Mouse (Mus musculus): ENCODE data around the gene Ptpn1. TPM values are rescaled to one million over a fixed set of nuclear protein-coding genes. Genes with fewer than 3 reads are reported as not detected.

Ptpn1 gene
- polyA plus RNA-seq, 1 experiment = 37.2 TPM

- H3K27ac ChIP-seq (ENCODE audit: insufficient read depth, low read length) = no peak overlapping the region
- H3K4me1 ChIP-seq (ENCODE audit: control insufficient read depth, insufficient read depth, low read length) = no peaks in the 10 kb centered on the region
- TF ChIP-seq CTCF (IDR thresholded peaks at IDR 0.05; ENCODE audit: extremely low read depth, insufficient read depth, low read length) (no peak), POLR2A (IDR thresholded peaks at IDR 0.05; ENCODE audit: extremely low read depth, insufficient read depth, low read length) (no peak)
- H3K4me3 ChIP-seq (ENCODE audit: insufficient read depth, low read length) = no peak overlapping the region
Observed at GRCm38 (mm10) chr2:167978271-167978670, 46.4 kb downstream of the Ptpn1 start.

- H3K27ac ChIP-seq (ENCODE audit: insufficient read depth, low read length) = no peak overlapping the region
- H3K4me3 ChIP-seq (ENCODE audit: insufficient read depth, low read length) = no peak overlapping the region
- no peak for TF ChIP-seq CTCF (IDR thresholded peaks at IDR 0.05; ENCODE audit: extremely low read depth, insufficient read depth, low read length)
- no peak for TF ChIP-seq POLR2A (IDR thresholded peaks at IDR 0.05; ENCODE audit: extremely low read depth, insufficient read depth, low read length)
- no peaks in the 10 kb centered on the region for H3K4me1 ChIP-seq (ENCODE audit: control insufficient read depth, insufficient read depth, low read length)
Observed at GRCm38 (mm10) chr2:167980391-167980790, 48.5 kb downstream of the Ptpn1 start.

- Histone ChIP-seq H3K4me1 (ENCODE audit: control insufficient read depth, insufficient read depth, low read length) (no peaks in the 10 kb centered on the region), H3K27ac (ENCODE audit: insufficient read depth, low read length) (no peak overlapping the region), H3K4me3 (ENCODE audit: insufficient read depth, low read length) (no peak overlapping the region)
- TF ChIP-seq CTCF (IDR thresholded peaks at IDR 0.05; ENCODE audit: extremely low read depth, insufficient read depth, low read length) = 0 out of 2 replicates have a peak, but pooled peaks have one; percentile 16
- TF ChIP-seq POLR2A (IDR thresholded peaks at IDR 0.05; ENCODE audit: extremely low read depth, insufficient read depth, low read length) = no peak
Observed at GRCm38 (mm10) chr2:167982646-167983045, 50.8 kb downstream of the Ptpn1 start.

- H3K27ac ChIP-seq (ENCODE audit: insufficient read depth, low read length) = no peak overlapping the region
- no peak for TF ChIP-seq POLR2A (IDR thresholded peaks at IDR 0.05; ENCODE audit: extremely low read depth, insufficient read depth, low read length)
- TF ChIP-seq CTCF (IDR thresholded peaks at IDR 0.05; ENCODE audit: extremely low read depth, insufficient read depth, low read length) = no peak
- H3K4me3 ChIP-seq (ENCODE audit: insufficient read depth, low read length) = no peak overlapping the region
- no peaks in the 10 kb centered on the region for H3K4me1 ChIP-seq (ENCODE audit: control insufficient read depth, insufficient read depth, low read length)
Observed at GRCm38 (mm10) chr2:167984371-167984770, 52.5 kb downstream of the Ptpn1 start.

- H3K4me3 ChIP-seq (ENCODE audit: insufficient read depth, low read length) = no peak overlapping the region
- TF ChIP-seq POLR2A (IDR thresholded peaks at IDR 0.05; ENCODE audit: extremely low read depth, insufficient read depth, low read length) = no peak
- TF ChIP-seq CTCF (IDR thresholded peaks at IDR 0.05; ENCODE audit: extremely low read depth, insufficient read depth, low read length) = peak; percentile 33; the same call in 1 of the 2 replicates
- no peaks in the 10 kb centered on the region for H3K4me1 ChIP-seq (ENCODE audit: control insufficient read depth, insufficient read depth, low read length)
- no peak overlapping the region for H3K27ac ChIP-seq (ENCODE audit: insufficient read depth, low read length)
Observed at GRCm38 (mm10) chr2:167984946-167985345, 53.1 kb downstream of the Ptpn1 start.

- H3K4me1 ChIP-seq (ENCODE audit: control insufficient read depth, insufficient read depth, low read length) = no peaks in the 10 kb centered on the region
- TF ChIP-seq CTCF (IDR thresholded peaks at IDR 0.05; ENCODE audit: extremely low read depth, insufficient read depth, low read length) = peak; percentile 34
- no peak for TF ChIP-seq POLR2A (IDR thresholded peaks at IDR 0.05; ENCODE audit: extremely low read depth, insufficient read depth, low read length)
- no peak overlapping the region for H3K4me3 ChIP-seq (ENCODE audit: insufficient read depth, low read length)
- no peak overlapping the region for H3K27ac ChIP-seq (ENCODE audit: insufficient read depth, low read length)
Observed at GRCm38 (mm10) chr2:167986762-167987161, 54.9 kb downstream of the Ptpn1 start.

- H3K4me1 ChIP-seq (ENCODE audit: control insufficient read depth, insufficient read depth, low read length) = no peaks in the 10 kb centered on the region
- no peak for TF ChIP-seq CTCF (IDR thresholded peaks at IDR 0.05; ENCODE audit: extremely low read depth, insufficient read depth, low read length)
- TF ChIP-seq POLR2A (IDR thresholded peaks at IDR 0.05; ENCODE audit: extremely low read depth, insufficient read depth, low read length) = no peak
- H3K27ac ChIP-seq (ENCODE audit: insufficient read depth, low read length) = no peak overlapping the region
- no peak overlapping the region for H3K4me3 ChIP-seq (ENCODE audit: insufficient read depth, low read length)
Observed at GRCm38 (mm10) chr2:167987640-167988039, 55.8 kb downstream of the Ptpn1 start.

- no peak overlapping the region for H3K27ac ChIP-seq (ENCODE audit: insufficient read depth, low read length)
- no peak overlapping the region for H3K4me3 ChIP-seq (ENCODE audit: insufficient read depth, low read length)
- TF ChIP-seq POLR2A (IDR thresholded peaks at IDR 0.05; ENCODE audit: extremely low read depth, insufficient read depth, low read length) (no peak), CTCF (IDR thresholded peaks at IDR 0.05; ENCODE audit: extremely low read depth, insufficient read depth, low read length) (no peak)
- no peaks in the 10 kb centered on the region for H3K4me1 ChIP-seq (ENCODE audit: control insufficient read depth, insufficient read depth, low read length)
Observed at GRCm38 (mm10) chr2:167989310-167989709, 57.5 kb downstream of the Ptpn1 start.

- no peak overlapping the region for H3K4me3 ChIP-seq (ENCODE audit: insufficient read depth, low read length)
- no peak overlapping the region for H3K27ac ChIP-seq (ENCODE audit: insufficient read depth, low read length)
- no peak for TF ChIP-seq POLR2A (IDR thresholded peaks at IDR 0.05; ENCODE audit: extremely low read depth, insufficient read depth, low read length)
Observed at GRCm38 (mm10) chr2:167993260-167993659, 61.4 kb downstream of the Ptpn1 start.

GRCm38 (mm10) chr2:167995870-167996635, 64.2 kb downstream of the Ptpn1 start:
- Histone ChIP-seq H3K4me3 (ENCODE audit: insufficient read depth, low read length) (no peak overlapping the region), H3K4me1 (ENCODE audit: control insufficient read depth, insufficient read depth, low read length) (no peaks in the 10 kb centered on the region), H3K27ac (ENCODE audit: insufficient read depth, low read length) (no peak overlapping the region)
- no peak for TF ChIP-seq CTCF (IDR thresholded peaks at IDR 0.05; ENCODE audit: extremely low read depth, insufficient read depth, low read length)

More at GRCm38 (mm10) chr2:167993260-167993659, 61.4 kb downstream of the Ptpn1 start:
- H3K4me1 ChIP-seq (ENCODE audit: control insufficient read depth, insufficient read depth, low read length) = no peaks in the 10 kb centered on the region

Measured in cortical plate, adult 2 months (tissue).